Mouse (Mus musculus) heart, adult 2 months (tissue): ENCODE data around the gene Glyctk. TPM values are rescaled to one million over a fixed set of nuclear protein-coding genes. Genes with fewer than 3 reads are reported as not detected.

Experiments used
- DNase-seq, 2 experiments: peaks; one replicate each; pipeline ENCODE4 v3.0.0; 2021
- H3K27ac ChIP-seq: fragments of 200-600 bp; 2 replicates; pipeline ENCODE4 v1.8.1; 2022
- H3K27me3 ChIP-seq: fragments of 200-500 bp; 2 replicates; pipeline ENCODE4 v1.6.1; 2012; ENCODE audit warnings: mild to moderate bottlenecking, low read length, inconsistent platforms, mixed read lengths; ENCODE audit not compliant: control insufficient read depth, insufficient read depth
- H3K36me3 ChIP-seq: fragments of 200-500 bp; 2 replicates; pipeline ENCODE4 v1.6.1; 2012; ENCODE audit warnings: low read length, inconsistent platforms; ENCODE audit not compliant: control insufficient read depth, insufficient read depth
- H3K4me1 ChIP-seq: fragments of 200-500 bp; 2 replicates; pipeline ENCODE4 v1.6.1; 2011; ENCODE audit warnings: low read length; ENCODE audit not compliant: control insufficient read depth, insufficient read depth
- H3K4me3 ChIP-seq: fragments of 200-600 bp; 2 replicates; pipeline ENCODE4 v1.8.1; 2022
- H3K79me2 ChIP-seq: fragments of 200-500 bp; replicated peaks from 2 replicates; pipeline ENCODE4 v1.6.1; 2012; ENCODE audit warnings: mild to moderate bottlenecking, inconsistent platforms, low read length, moderate library complexity, mixed read lengths; ENCODE audit not compliant: control insufficient read depth, insufficient read depth
- H3K9ac ChIP-seq: fragments of 200-500 bp; 2 replicates; pipeline ENCODE4 v1.6.1; 2012; ENCODE audit warnings: low read depth, mild to moderate bottlenecking, control low read depth, inconsistent platforms, low read length, mixed read lengths
- CTCF ChIP-seq: fragments of 200-600 bp; IDR thresholded peaks from 2 replicates; pipeline ENCODE4 v1.8.1; 2022; ENCODE audit warnings: antibody characterized with exemption, mild to moderate bottlenecking, moderate library complexity
- EP300 ChIP-seq: fragments of 200-500 bp; IDR thresholded peaks from 2 replicates; pipeline ENCODE4 v1.6.1; 2011; ENCODE audit warnings: low read depth, low read length, control low read depth; ENCODE audit not compliant: insufficient read depth
- POLR2A ChIP-seq: fragments of 200-500 bp; IDR thresholded peaks from 2 replicates; pipeline ENCODE4 v1.6.1; 2011; ENCODE audit warnings: mild to moderate bottlenecking, low read depth, low read length, control low read depth; ENCODE audit not compliant: insufficient read depth
- WGBS: fragments of 180-500 bp; shearing (Covaris S2); methylation state at CpG from one replicate; pipeline ENCODE4 v1.1.7; 2018; 5-methylcytosine and 5-hydroxymethylcytosine counted together
- intact Hi-C: fragments of 180-260 bp; cut with DNase I; formaldehyde crosslinking; loops from one replicate; pipeline ENCODE4 v1.15.1; 2025
- polyA plus RNA-seq: library from polyadenylated mRNA; depleted of rRNA; stranded (reverse); fragments of >200 nt; gene quantifications from 2 replicates; pipeline ENCODE4 v1.2.3, GENCODE M21; 2012
- total RNA-seq, 2 experiments: library from RNA; stranded (reverse); gene quantifications; 2 replicates each; pipeline ENCODE4 v1.2.3; 2021

Glyctk gene
- total and polyA plus RNA-seq, 3 experiments = 1.6 to 3.4 (median 2.3) TPM

DNA sequence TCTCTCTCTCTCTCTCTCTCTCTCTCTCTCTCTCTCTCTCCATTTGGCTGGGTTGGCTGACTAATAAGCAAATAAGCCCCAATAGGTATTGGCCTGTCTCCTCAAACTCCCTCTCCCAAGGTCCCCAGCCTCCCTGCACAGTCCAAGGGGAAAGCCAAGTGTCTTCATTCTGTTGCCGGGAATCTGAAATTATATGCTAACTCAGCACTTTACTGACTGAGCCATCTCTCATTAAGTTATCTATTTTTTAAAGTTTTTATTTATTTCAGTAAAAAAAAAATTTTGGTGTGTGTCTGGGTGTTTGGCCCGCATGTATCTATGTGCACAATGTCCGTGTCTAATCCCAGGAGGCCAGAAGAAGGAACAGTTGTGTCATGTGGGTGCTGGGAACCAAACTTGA lies 44.0 kb upstream of the Glyctk start:
- Histone ChIP-seq H3K79me2 (no peaks in the 10 kb centered on the region), H3K27me3 (no peaks in the 10 kb centered on the region), H3K27ac (no peak overlapping the region), H3K4me1 (peaks cover 19% of the 10 kb centered on the region), H3K4me3 (no peak overlapping the region), H3K36me3 (no peaks in the 10 kb centered on the region), H3K9ac (no peak overlapping the region)
- intact Hi-C loops = loop anchor here (5.0 kb wide), 1 partner anchor 230 kb away; no protein-coding TSS in a partner anchor
- 84% methylated on average over 3 of the region's 3 CpGs for WGBS
- no peak for TF ChIP-seq POLR2A
- TF ChIP-seq CTCF = no peak
- TF ChIP-seq EP300 = no peak
- DNase-seq = no peak

DNA sequence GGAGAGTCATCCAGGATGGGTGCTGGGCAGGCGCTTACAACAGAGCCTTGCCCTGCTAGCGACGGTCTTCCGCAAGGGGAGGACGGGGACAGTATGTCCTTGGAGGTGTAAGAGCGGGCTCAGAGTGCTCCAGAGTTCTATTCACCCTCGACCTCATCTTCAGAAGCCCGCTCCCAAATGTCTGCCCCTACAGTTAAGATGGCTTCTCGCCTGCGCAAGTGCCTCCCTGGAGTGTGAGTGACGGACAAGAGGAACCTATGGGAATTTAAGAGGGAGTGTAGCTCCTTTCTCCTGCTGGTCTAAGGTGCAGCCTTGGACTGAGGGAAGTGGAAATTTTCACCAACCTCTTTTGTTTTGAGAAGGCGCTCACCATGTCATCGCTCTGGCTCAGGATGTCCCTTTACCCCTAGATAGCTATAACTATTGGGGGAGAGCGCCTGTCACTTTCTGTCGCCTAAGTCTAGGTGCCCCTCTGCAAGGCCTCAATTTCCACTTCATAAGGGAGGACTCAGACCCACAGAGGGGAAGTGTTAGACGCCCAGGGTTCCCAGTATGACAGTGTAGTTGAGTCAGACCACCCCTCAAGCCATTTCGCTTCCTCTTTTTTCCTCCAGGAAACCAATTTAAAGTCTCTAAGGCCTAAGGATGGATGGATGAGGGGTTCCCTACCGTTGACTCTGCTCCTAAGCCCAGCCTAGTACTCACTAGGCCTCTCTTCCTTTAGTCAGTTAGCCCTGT lies 41.8 kb upstream of the Glyctk start, which contains the start of gene Ppm1m:
Gene Ppm1m (minus strand): TSS at position 212 of the 738 bp plus-strand sequence.
- Histone ChIP-seq H3K27me3 (no peaks in the 10 kb centered on the region), H3K36me3 (no peaks in the 10 kb centered on the region), H3K4me1 (peaks cover 13% of the 10 kb centered on the region), H3K79me2 (no peaks in the 10 kb centered on the region), H3K9ac (peak within 1 kb of the TSS; percentile 92), H3K27ac (peak within 1 kb of the TSS; percentile 81), H3K4me3 (peak within 1 kb of the TSS; percentile 66)
- TF ChIP-seq POLR2A (no peak), CTCF (no peak), EP300 (no peak)
- WGBS = 58% methylated on average over 18 of the region's 18 CpGs
- no peak for DNase-seq
- intact Hi-C loops = loop anchor here (2.0 to 5.0 kb wide), 3 partner anchors 29 to 233 kb away; partner anchors contain the start of gene Wdr82

DNA sequence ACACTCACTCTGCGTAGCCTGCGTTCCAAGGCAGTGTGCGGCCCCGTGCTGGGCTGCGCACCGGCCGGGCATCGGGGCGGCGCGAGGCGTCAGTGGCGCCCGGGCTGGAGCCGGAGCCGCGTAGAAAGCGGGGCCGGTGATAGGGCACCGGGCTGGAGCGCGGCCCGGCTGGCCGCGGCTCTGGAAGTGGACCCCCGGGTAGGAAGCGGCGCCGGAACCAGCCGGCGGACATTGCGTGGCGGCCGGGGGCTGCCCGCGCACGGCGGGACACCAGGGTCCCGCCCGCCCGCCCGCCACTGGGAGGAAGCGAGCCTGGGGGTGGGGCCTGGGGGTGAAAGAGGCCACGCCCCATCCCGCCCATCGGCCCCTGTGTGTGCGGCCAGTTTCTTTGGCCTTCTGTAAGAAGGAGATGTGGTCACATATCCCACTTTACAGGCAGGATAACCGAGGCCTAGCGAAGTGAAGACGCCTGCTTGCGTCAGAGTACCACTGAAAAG lies 41.1 kb upstream of the Glyctk start:
- Histone ChIP-seq H3K9ac (peak overlapping the region; percentile 92), H3K79me2 (no peaks in the 10 kb centered on the region), H3K4me3 (peak overlapping the region; percentile 66), H3K4me1 (peaks cover 10% of the 10 kb centered on the region), H3K27ac (peak overlapping the region; percentile 81), H3K27me3 (no peaks in the 10 kb centered on the region), H3K36me3 (no peaks in the 10 kb centered on the region)
- WGBS = 1% methylated on average over 47 of the region's 51 CpGs
- peak; percentile 88 to 89 for DNase-seq
- TF ChIP-seq CTCF (no peak), POLR2A (peak; percentile 85), EP300 (0 out of 2 replicates have a peak, but pooled peaks have one; percentile 28)
- intact Hi-C loops = loop anchor here (2.0 to 5.0 kb wide), 2 partner anchors 28 to 37 kb away; partner anchors contain the start of gene Wdr82

DNA sequence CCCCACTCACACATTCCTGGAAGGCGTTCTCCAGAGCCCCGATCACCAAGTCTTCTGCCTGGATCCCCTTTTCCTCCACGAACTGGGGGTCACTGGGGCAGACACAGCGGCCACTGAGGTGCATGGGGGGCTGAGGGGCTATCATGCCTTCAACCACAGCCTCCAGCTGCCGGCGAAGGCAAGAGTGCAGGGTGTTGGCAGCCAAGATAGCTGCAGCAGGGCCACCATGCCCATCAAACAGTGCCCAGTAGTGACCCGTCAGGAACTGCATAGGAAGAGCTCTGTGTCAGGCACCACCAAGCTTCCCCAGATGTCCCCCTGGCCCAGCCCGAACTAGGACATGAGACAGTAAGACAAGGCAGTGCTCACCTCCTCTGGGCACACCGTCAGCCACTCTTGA lies 39.8 kb upstream of the Glyctk start:
- Histone ChIP-seq H3K4me3 (no peak overlapping the region), H3K9ac (no peak overlapping the region)

DNA sequence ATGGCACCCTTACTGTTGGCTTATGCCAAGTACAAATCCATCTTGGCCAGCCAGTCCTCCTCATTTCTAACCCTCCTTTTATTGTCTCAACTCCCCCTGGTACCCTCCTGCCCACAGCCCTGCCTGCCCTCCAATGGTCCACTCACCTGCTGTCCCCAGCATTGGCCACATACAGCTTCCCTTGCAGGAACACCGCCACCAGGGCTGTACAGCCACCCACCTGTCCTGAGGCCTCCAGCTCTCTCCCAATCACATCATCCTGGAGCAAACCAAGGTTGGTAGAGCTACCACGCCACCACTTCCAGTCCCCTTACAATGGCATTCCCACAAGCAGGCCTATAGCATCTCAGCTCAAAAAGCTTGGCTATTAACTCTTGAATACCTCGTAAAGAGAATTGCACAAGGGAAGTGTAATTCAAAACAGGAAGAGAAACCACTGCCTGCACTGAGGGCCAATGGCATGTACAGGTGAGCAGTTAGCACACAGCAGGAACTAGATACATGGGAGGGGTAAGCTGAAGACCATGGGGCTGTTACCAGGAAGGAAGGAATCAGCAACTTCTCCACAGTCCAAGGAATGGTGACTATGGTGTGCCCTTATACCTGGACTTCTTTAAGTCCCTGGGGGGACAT lies 39.3 kb upstream of the Glyctk start:
- H3K27me3 ChIP-seq = no peaks in the 10 kb centered on the region
- H3K4me1 ChIP-seq = peaks cover 4% of the 10 kb centered on the region
- H3K79me2 ChIP-seq = no peaks in the 10 kb centered on the region
- intact Hi-C loops = loop anchor here (5.0 kb wide), 1 partner anchor 35 kb away; no protein-coding TSS in a partner anchor
- H3K36me3 ChIP-seq = no peaks in the 10 kb centered on the region
- H3K9ac ChIP-seq = no peak overlapping the region
- DNase-seq = no peak
- H3K27ac ChIP-seq = no peak overlapping the region
- 91% methylated on average over 3 of the region's 3 CpGs for WGBS
- no peak for TF ChIP-seq POLR2A
- TF ChIP-seq EP300 = no peak
- no peak for TF ChIP-seq CTCF
- no peak overlapping the region for H3K4me3 ChIP-seq

More for the DNA sequence above, 39.8 kb upstream of the Glyctk start:
- TF ChIP-seq CTCF (no peak), EP300 (no peak), POLR2A (no peak)
- 94% methylated on average over 9 of the region's 9 CpGs for WGBS
- Histone ChIP-seq H3K27ac (no peak overlapping the region), H3K4me1 (peaks cover 7% of the 10 kb centered on the region), H3K36me3 (no peaks in the 10 kb centered on the region), H3K27me3 (no peaks in the 10 kb centered on the region), H3K79me2 (no peaks in the 10 kb centered on the region)
- DNase-seq = no peak
- intact Hi-C loops = loop anchor here (2.0 to 5.0 kb wide), 2 partner anchors 27 to 35 kb away; partner anchors contain the start of gene Wdr82
